Mouse (Mus musculus): ENCODE data around the gene Ankrd12. TPM values are rescaled to one million over a fixed set of nuclear protein-coding genes. Genes with fewer than 3 reads are reported as not detected.

The Ankrd12 gene
- polyA plus RNA-seq (2012; rRNA removed; ENCODE audit: low replicate concordance), result 0.57 and 0.85 TPM in 2 replicates

GRCm38 (mm10) chr17:66076934-66077333 lies at the start of gene Ankrd12:
Ankrd12 (minus strand) TSS chr17:66077089.

DNA sequence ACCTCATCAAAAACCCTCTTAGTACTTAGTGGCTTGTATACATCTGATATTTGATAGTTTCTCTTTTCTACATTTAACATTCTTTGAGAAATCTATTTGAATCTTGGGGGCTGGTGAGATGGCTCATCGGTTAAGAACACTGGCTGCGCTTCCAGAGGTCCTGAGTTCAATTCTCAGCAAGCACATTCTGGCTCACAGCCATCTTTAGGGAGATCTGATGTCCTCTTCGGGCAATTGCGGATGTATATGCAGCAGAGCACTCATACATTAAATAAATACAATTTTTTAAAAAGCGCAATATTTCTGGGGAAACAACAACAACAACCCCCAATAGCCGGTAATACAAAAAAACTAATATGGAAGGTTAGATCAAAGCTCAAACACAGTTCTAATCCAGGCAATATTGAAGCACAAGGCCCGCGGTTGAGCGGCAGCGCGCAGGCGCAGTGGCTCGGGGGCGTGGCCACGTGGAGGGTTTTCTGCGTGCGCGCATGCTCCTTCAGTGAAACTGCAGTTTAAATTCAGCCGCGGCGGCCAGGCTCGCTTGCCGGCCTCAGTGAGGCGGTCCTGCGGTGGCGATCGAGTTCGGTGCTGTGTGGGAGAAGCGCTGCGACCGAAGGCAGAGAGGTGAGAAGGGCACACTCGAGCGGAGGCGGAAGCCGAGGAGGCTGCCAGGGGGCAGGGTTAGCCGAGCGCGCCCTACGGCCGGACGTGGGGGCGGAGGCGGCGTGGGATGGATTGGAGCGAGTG lies 46.4 kb upstream of the Ankrd12 start, which contains the start of gene Ddx11:
Gene Ddx11, plus strand, starts transcription at position 455 of the 750 bp plus-strand sequence.

DNA sequence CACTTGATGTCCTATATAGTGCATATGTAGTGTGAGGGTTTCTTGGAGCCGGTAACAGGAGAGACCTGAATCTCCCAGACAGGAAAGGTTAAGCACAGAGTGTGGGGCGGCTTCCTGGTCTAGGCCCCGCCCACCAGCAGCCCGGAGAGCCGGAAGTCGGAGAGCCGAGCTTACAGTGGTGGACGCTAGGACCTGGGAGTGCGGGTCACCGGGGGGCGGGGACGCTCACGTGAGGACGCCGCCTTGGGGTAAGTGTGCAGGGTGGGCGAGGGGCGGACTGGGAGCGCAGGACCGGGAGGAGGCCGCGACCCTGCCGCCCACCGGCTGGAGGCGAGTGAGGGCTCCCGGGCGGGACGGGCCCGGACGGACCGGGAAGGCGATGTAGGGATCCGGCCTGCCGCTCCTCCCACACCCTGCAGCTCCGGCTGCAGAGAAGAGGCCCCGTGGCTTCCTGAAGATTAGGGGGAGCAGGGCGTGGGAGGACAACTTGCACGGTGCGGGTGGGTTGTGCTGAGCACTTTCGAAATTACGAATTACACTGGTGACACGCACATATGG lies 34.6 kb upstream of the Ankrd12 start, which contains the start of gene Washc1:
Gene Washc1, plus strand, starts transcription at position 144 of the 558 bp plus-strand sequence.

GRCm38 (mm10) chr17:66101380-66102330 lies 24.8 kb upstream of the Ankrd12 start, which contains the start of gene Ndufv2:
Ndufv2 (minus strand) TSS chr17:66101559.

DNA sequence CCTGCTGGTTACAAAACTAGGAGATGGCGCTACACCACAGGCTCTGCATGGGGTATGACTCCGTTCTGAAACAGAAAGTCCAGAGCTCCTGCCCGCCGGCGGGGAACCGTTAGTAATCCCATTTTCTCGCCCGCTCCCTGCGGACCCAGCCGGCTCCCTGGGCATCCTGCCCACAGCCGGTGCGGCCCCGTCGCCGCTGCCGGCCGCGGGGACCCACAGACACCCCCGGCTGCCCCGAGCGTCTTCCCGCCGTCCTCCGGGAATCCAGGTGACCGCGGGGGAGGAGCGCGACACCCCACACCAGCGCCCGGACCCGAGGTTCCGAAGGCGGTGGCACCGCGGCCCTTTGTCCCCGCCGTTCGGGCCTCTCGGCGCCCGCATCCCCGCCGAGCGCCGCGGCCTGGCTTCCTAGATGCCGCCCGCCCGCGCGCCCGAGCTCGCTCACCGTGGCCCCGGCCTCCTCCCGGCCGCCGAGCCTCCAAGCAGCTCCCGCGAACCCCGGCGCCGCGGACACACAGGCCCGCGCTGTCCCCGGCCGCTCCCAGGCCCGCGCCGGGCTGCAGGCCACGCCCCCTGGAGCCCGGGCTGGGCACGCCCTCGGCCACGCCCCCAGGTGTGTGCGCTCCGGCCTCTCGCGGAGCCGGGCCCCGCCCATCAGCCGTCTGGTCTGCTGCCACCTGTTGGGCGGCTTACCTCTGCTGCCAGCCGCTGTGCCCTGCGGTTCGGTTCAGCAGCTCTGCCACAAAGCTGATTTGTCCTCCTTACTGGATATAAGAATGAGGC lies 126.1 kb downstream of the Ankrd12 start, which contains the start of gene Twsg1:
Gene Twsg1, minus strand, starts transcription at position 605 of the 783 bp plus-strand sequence.

Other genes with a start within 250 kb of the Ankrd12 start
- gene Ralbp1, start 191.3 kb downstream of the Ankrd12 start, polyA plus RNA-seq (2012; rRNA removed; ENCODE audit: low replicate concordance), result 18.3 and 23.5 TPM in 2 replicates
- gene Twsg1, start 125.9 kb downstream of the Ankrd12 start, polyA plus RNA-seq (2012; rRNA removed; ENCODE audit: low replicate concordance), result 7.2 and 17.4 TPM in 2 replicates
- gene Ndufv2, start 24.5 kb upstream of the Ankrd12 start, polyA plus RNA-seq (2012; rRNA removed; ENCODE audit: low replicate concordance), result 32.1 and 33.1 TPM in 2 replicates
- 20.9 and 33.3 TPM in 2 replicates for gene Washc1, start 34.5 kb upstream of the Ankrd12 start, polyA plus RNA-seq (2012; rRNA removed; ENCODE audit: low replicate concordance)
- 2.0 and 4.2 TPM in 2 replicates for gene Ddx11, start 46.4 kb upstream of the Ankrd12 start, polyA plus RNA-seq (2012; rRNA removed; ENCODE audit: low replicate concordance)

Measured in duodenum, adult 2 months (tissue).